7 mouse cellular contexts compared by ENCODE assay signal in genomic region chr10:128895952-128896693, GRCm38 (mm10). TPM values are rescaled to one million over a fixed set of nuclear protein-coding genes. Genes with fewer than 3 reads are reported as not detected.
DNase-seq lines count a peak whose midpoint lies in the region; ATAC-seq lines count a peak whose summit lies in the region.

No protein-coding gene starts in this region.

- H3K4me1 ChIP-seq in lung, embryonic 16.5 days (replicated peaks; ENCODE audit: control insufficient read depth, insufficient read depth, low read length): peaks cover 16% of the 10 kb centered on the region
- H3K4me1 ChIP-seq in forebrain, embryonic 10.5 days: peaks cover 27% of the 10 kb centered on the region
- H3K4me1 ChIP-seq in hindbrain, embryonic 15.5 days (replicated peaks): peaks cover 29% of the 10 kb centered on the region
- H3K4me1 ChIP-seq in stomach, embryonic 14.5 days (ENCODE audit: control insufficient read depth, insufficient read depth, low read length): peaks cover 5% of the 10 kb centered on the region; the same call in 1 of the 2 replicates

- no peak overlapping the region for H3K27ac ChIP-seq in lung, embryonic 16.5 days (ENCODE audit: low read length)
- no peak overlapping the region for H3K27ac ChIP-seq in forebrain, embryonic 10.5 days
- peak overlapping the region; percentile 52; the same call in 1 of the 2 replicates for H3K27ac ChIP-seq in hindbrain, embryonic 15.5 days (replicated peaks)
- H3K27ac ChIP-seq in stomach, embryonic 14.5 days (ENCODE audit: low read length): no peak overlapping the region

- peak overlapping the region; percentile 16 for H3K4me3 ChIP-seq in lung, embryonic 16.5 days (ENCODE audit: low read length)
- H3K4me3 ChIP-seq in forebrain, embryonic 10.5 days: peak overlapping the region; percentile 25
- peak overlapping the region; percentile 18 for H3K4me3 ChIP-seq in hindbrain, embryonic 15.5 days
- H3K4me3 ChIP-seq in stomach, embryonic 14.5 days (ENCODE audit: low read depth, low read length): no peak overlapping the region

- peaks cover 14% of the 10 kb centered on the region; the same call in 1 of the 2 replicates for H3K27me3 ChIP-seq in lung, embryonic 16.5 days (ENCODE audit: control insufficient read depth, insufficient read depth, low read depth, low read length)
- H3K27me3 ChIP-seq in forebrain, embryonic 10.5 days (ENCODE audit: poor library complexity, severe bottlenecking): peaks cover 52% of the 10 kb centered on the region
- H3K27me3 ChIP-seq in hindbrain, embryonic 15.5 days: peaks cover 13% of the 10 kb centered on the region
- H3K27me3 ChIP-seq in stomach, embryonic 14.5 days (ENCODE audit: control insufficient read depth, insufficient read depth, low read length): no peaks in the 10 kb centered on the region

- H3K9ac ChIP-seq in lung, embryonic 16.5 days (ENCODE audit: low read length): 0 out of 2 replicates have a peak overlapping the region, but pooled peaks have one; percentile 21
- no peak overlapping the region; the same call in 1 of the 2 replicates for H3K9ac ChIP-seq in hindbrain, embryonic 15.5 days
- no peak overlapping the region for H3K9ac ChIP-seq in stomach, embryonic 14.5 days (replicated peaks; ENCODE audit: low read depth, low read length)

- 5% methylated on average over 17 of the region's 17 CpGs for WGBS in lung, embryonic 16.5 days
- WGBS in forebrain, embryonic 10.5 days: 2% methylated on average over 17 of the region's 17 CpGs
- 2% methylated on average over 17 of the region's 17 CpGs for WGBS in hindbrain, embryonic 15.5 days
- WGBS in stomach, embryonic 14.5 days: 6% methylated on average over 17 of the region's 17 CpGs

- DNase-seq in lung, postnatal 10 days: no peak
- DNase-seq in forebrain, embryonic 10.5 days (ENCODE audit: extremely low spot score, low spot score): no peak
- DNase-seq in layer of hippocampus, postnatal 36 days: peak; percentile 68 to 69
- DNase-seq in adrenal gland, adult 8-10 months: no peak

- no peaks in the 10 kb centered on the region for H3K36me3 ChIP-seq in lung, embryonic 16.5 days (ENCODE audit: control insufficient read depth, insufficient read depth, low read length)
- H3K36me3 ChIP-seq in forebrain, embryonic 10.5 days (replicated peaks): no peaks in the 10 kb centered on the region
- no peaks in the 10 kb centered on the region for H3K36me3 ChIP-seq in hindbrain, embryonic 15.5 days
- H3K36me3 ChIP-seq in stomach, embryonic 14.5 days (ENCODE audit: control insufficient read depth, insufficient read depth, low read length): no peaks in the 10 kb centered on the region

- ATAC-seq in lung, embryonic 16.5 days (ENCODE audit: low read depth): peak; percentile 33
- peak; percentile 63 for ATAC-seq in hindbrain, embryonic 15.5 days (ENCODE audit: low FRiP score, low read depth)
- no peak for ATAC-seq in stomach, embryonic 14.5 days (ENCODE audit: insufficient number of reproducible peaks, insufficient read depth, low FRiP score, low read depth)

- H3K9me3 ChIP-seq in lung, embryonic 16.5 days (ENCODE audit: control insufficient read depth, low read length): no peaks in the 10 kb centered on the region
- no peaks in the 10 kb centered on the region for H3K9me3 ChIP-seq in forebrain, embryonic 10.5 days
- H3K9me3 ChIP-seq in hindbrain, embryonic 15.5 days: no peaks in the 10 kb centered on the region
- H3K9me3 ChIP-seq in stomach, embryonic 14.5 days (ENCODE audit: control insufficient read depth, low read depth, low read length): no peaks in the 10 kb centered on the region

- H3K4me2 ChIP-seq in lung, embryonic 16.5 days (ENCODE audit: low read depth, low read length): peak overlapping the region; percentile 44
- H3K4me2 ChIP-seq in hindbrain, embryonic 15.5 days: peak overlapping the region; percentile 45
- H3K4me2 ChIP-seq in stomach, embryonic 14.5 days (replicated peaks; ENCODE audit: low read depth, low read length): peak overlapping the region; percentile 21; the same call in 1 of the 2 replicates

RNA-seq across cellular contexts. Expression of gene Gdf11, which starts 4.6 kb away (rescaled TPM):
- 3.0 and 3.1 TPM in 2 replicates for polyA plus RNA-seq in lung, embryonic 16.5 days (2015; fragmentation: Nextera tagmentation; extraction: Ambion mirVana)
- polyA plus RNA-seq in forebrain, embryonic 10.5 days (2016; fragmentation: Nextera tagmentation; extraction: Ambion mirVana): 9.7 and 10.7 TPM in 2 replicates
- 8.6 and 8.9 TPM in 2 replicates for polyA plus RNA-seq in hindbrain, embryonic 15.5 days (2015; fragmentation: Nextera tagmentation; extraction: Ambion mirVana)
- 10 to 100 TPM; 20.4 to 22.7 TPM for total RNA-seq in layer of hippocampus, postnatal 36 days (2021)
- polyA plus RNA-seq in stomach, embryonic 14.5 days (2014; fragmentation: Nextera tagmentation; extraction: Ambion mirVana): 4.2 and 4.6 TPM in 2 replicates
- total RNA-seq in adrenal gland, adult 8-10 months (2022): 1 to 10 TPM; 2.0 to 2.9 (median 2.3) TPM

RNA-seq across cellular contexts. Expression of gene Cd63, which starts 4.7 kb away (rescaled TPM):
- polyA plus RNA-seq in lung, embryonic 16.5 days (2015; fragmentation: Nextera tagmentation; extraction: Ambion mirVana): 568 and 590 TPM in 2 replicates
- 179 and 184 TPM in 2 replicates for polyA plus RNA-seq in forebrain, embryonic 10.5 days (2016; fragmentation: Nextera tagmentation; extraction: Ambion mirVana)
- 262 and 274 TPM in 2 replicates for polyA plus RNA-seq in hindbrain, embryonic 15.5 days (2015; fragmentation: Nextera tagmentation; extraction: Ambion mirVana)
- total RNA-seq in layer of hippocampus, postnatal 36 days (2021): 10 to 100 TPM; 77.8 to 79.7 TPM
- 663 and 664 TPM in 2 replicates for polyA plus RNA-seq in stomach, embryonic 14.5 days (2014; fragmentation: Nextera tagmentation; extraction: Ambion mirVana)
- 100 to 1,000 TPM; 313 to 472 (median 396) TPM for total RNA-seq in adrenal gland, adult 8-10 months (2022)

RNA-seq across cellular contexts. Expression of gene Rdh5, which starts 26.6 kb away (rescaled TPM):
- 16.0 and 24.8 TPM in 2 replicates for polyA plus RNA-seq in lung, embryonic 16.5 days (2015; fragmentation: Nextera tagmentation; extraction: Ambion mirVana)
- polyA plus RNA-seq in forebrain, embryonic 10.5 days (2016; fragmentation: Nextera tagmentation; extraction: Ambion mirVana): 11.0 and 12.8 TPM in 2 replicates
- 20.9 and 22.1 TPM in 2 replicates for polyA plus RNA-seq in hindbrain, embryonic 15.5 days (2015; fragmentation: Nextera tagmentation; extraction: Ambion mirVana)
- total RNA-seq in layer of hippocampus, postnatal 36 days (2021): 1 to 10 TPM; 6.4 to 8.9 TPM
- polyA plus RNA-seq in stomach, embryonic 14.5 days (2014; fragmentation: Nextera tagmentation; extraction: Ambion mirVana): 14.9 and 17.1 TPM in 2 replicates
- total RNA-seq in adrenal gland, adult 8-10 months (2022): 10 to 100 TPM in 3 of 4 experiments, 1 to 10 TPM in 1; 9.5 to 23.2 (median 15.7) TPM

RNA-seq across cellular contexts. Expression of gene Bloc1s1, which starts 27.7 kb away (rescaled TPM):
- 213 and 216 TPM in 2 replicates for polyA plus RNA-seq in lung, embryonic 16.5 days (2015; fragmentation: Nextera tagmentation; extraction: Ambion mirVana)
- polyA plus RNA-seq in forebrain, embryonic 10.5 days (2016; fragmentation: Nextera tagmentation; extraction: Ambion mirVana): 166 and 178 TPM in 2 replicates
- polyA plus RNA-seq in hindbrain, embryonic 15.5 days (2015; fragmentation: Nextera tagmentation; extraction: Ambion mirVana): 266 and 268 TPM in 2 replicates
- total RNA-seq in layer of hippocampus, postnatal 36 days (2021): 10 to 100 TPM; 92.9 to 94.1 TPM
- 222 and 236 TPM in 2 replicates for polyA plus RNA-seq in stomach, embryonic 14.5 days (2014; fragmentation: Nextera tagmentation; extraction: Ambion mirVana)
- 100 to 1,000 TPM; 137 to 192 (median 168) TPM for total RNA-seq in adrenal gland, adult 8-10 months (2022)

RNA-seq across cellular contexts. Expression of gene Itga7, which starts 37.5 kb away (rescaled TPM):
- 8.5 and 12.2 TPM in 2 replicates for polyA plus RNA-seq in lung, embryonic 16.5 days (2015; fragmentation: Nextera tagmentation; extraction: Ambion mirVana)
- 0.15 and 0.36 TPM in 2 replicates for polyA plus RNA-seq in forebrain, embryonic 10.5 days (2016; fragmentation: Nextera tagmentation; extraction: Ambion mirVana)
- polyA plus RNA-seq in hindbrain, embryonic 15.5 days (2015; fragmentation: Nextera tagmentation; extraction: Ambion mirVana): 8.9 TPM in 2 replicates
- total RNA-seq in layer of hippocampus, postnatal 36 days (2021): 10 to 100 TPM; 30.1 to 35.4 TPM
- polyA plus RNA-seq in stomach, embryonic 14.5 days (2014; fragmentation: Nextera tagmentation; extraction: Ambion mirVana): 2.6 and 4.4 TPM in 2 replicates
- total RNA-seq in adrenal gland, adult 8-10 months (2022): 10 to 100 TPM in 2 of 4 experiments, 1 to 10 TPM in 2; 9.6 to 27.4 (median 11.8) TPM

Comparison
In these comparisons a context has a peak if more than half of its experiments do, and no peak if none do; other contexts are left out.
1. DNase-seq: peak in layer of hippocampus, postnatal 36 days (2 of 2); none in lung, postnatal 10 days (single experiment), forebrain, embryonic 10.5 days (single experiment) and adrenal gland, adult 8-10 months (single experiment).
2. Peak in every context shown above with its lines, with median percentiles within 50 percentile points of each other: H3K4me2 ChIP-seq.